Mouse (Mus musculus): ENCODE data around the gene Naaladl2. TPM values are rescaled to one million over a fixed set of nuclear protein-coding genes. Genes with fewer than 3 reads are reported as not detected.
A peak's percentile ranks its signal among the peaks of the same experiment; 100 is the strongest.

The Naaladl2 gene
- total RNA-seq, 1 experiment = under 0.01 TPM

DNA sequence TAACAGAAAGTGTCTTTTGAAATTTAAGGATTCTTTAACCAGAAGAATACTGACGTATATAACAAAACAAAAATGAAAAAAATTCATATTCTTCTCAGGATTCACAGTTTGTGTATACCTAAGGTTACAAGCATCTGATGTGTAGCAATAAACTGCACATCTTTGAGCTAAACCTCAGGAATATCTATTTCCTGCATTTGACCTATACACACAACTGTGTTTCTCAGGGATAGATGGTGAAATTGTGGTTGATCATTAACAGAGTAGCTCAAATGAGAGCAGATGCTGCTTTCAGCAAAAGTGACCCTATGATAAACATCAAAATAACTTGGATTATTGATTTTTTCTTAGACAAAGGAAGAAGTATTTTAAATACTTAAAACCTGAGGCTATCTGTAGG lies 1037.7 kb downstream of the Naaladl2 start:
- TF ChIP-seq ZC3H11A (IDR thresholded peaks at IDR 0.05; ENCODE audit: borderline replicate concordance, low read depth, low read length) = no peak
- TF ChIP-seq ZNF384 (IDR thresholded peaks at IDR 0.05; ENCODE audit: low read depth, low read length) = no peak
- Histone ChIP-seq H3K4me3 (ENCODE audit: insufficient read depth in 1 of 2, low read depth in 1 of 2, low read length in 2 of 2, poor library complexity in 1 of 2, severe bottlenecking in 1 of 2) (no peak overlapping the region), H3K9me3 (ENCODE audit: control insufficient read depth, insufficient read depth, low read depth, low read length) (no peaks in the 10 kb centered on the region), H3K27ac (ENCODE audit: insufficient read depth, low read depth, low read length, poor library complexity, severe bottlenecking) (no peak overlapping the region), H3K36me3 (ENCODE audit: control insufficient read depth, insufficient read depth, low read length, poor library complexity, severe bottlenecking) (no peaks in the 10 kb centered on the region), H3K9ac (ENCODE audit: insufficient read depth, low read depth, low read length, poor library complexity, severe bottlenecking) (no peak overlapping the region), H3K4me1 (ENCODE audit: control insufficient read depth in 2 of 2, insufficient read depth in 2 of 2, low read length in 2 of 2, poor library complexity in 1 of 2) (no peaks in the 10 kb centered on the region)
- no peak for DNase-seq (ENCODE audit: low read depth, low spot score)
- in situ Hi-C loops (cut with MboI; ENCODE audit: low sequenced_read_pairs in 2 of 2, unreplicated experiment in 2 of 2) = no loop called here

- Histone ChIP-seq H3K36me3 (ENCODE audit: control insufficient read depth, insufficient read depth, low read length, poor library complexity, severe bottlenecking) (no peaks in the 10 kb centered on the region), H3K4me1 (ENCODE audit: control insufficient read depth in 2 of 2, insufficient read depth in 2 of 2, low read length in 2 of 2, poor library complexity in 1 of 2) (peaks cover 0 to 3% of the 10 kb centered on the region in 2 experiments; a peak in 1 of 4 replicates), H3K9ac (ENCODE audit: insufficient read depth, low read depth, low read length, poor library complexity, severe bottlenecking) (no peak overlapping the region), H3K27ac (ENCODE audit: insufficient read depth, low read depth, low read length, poor library complexity, severe bottlenecking) (peak overlapping the region; percentile 81; the same call in 1 of the 2 replicates), H3K9me3 (ENCODE audit: control insufficient read depth, insufficient read depth, low read depth, low read length) (no peaks in the 10 kb centered on the region; the same call in 1 of the 2 replicates), H3K4me3 (ENCODE audit: insufficient read depth in 1 of 2, low read depth in 1 of 2, low read length in 2 of 2, poor library complexity in 1 of 2, severe bottlenecking in 1 of 2) (no peak overlapping the region)
- in situ Hi-C loops (cut with MboI; ENCODE audit: low sequenced_read_pairs in 2 of 2, unreplicated experiment in 2 of 2) = no loop called here
- DNase-seq (ENCODE audit: low read depth, low spot score) = peak; percentile 51
- TF ChIP-seq HCFC1 (IDR thresholded peaks at IDR 0.05; ENCODE audit: borderline replicate concordance, insufficient read depth, low read length) (no peak), ZC3H11A (IDR thresholded peaks at IDR 0.05; ENCODE audit: borderline replicate concordance, low read depth, low read length) (no peak), ZNF384 (IDR thresholded peaks at IDR 0.05; ENCODE audit: low read depth, low read length) (no peak), CHD2 (IDR thresholded peaks at IDR 0.05; ENCODE audit: low read depth, low read length) (peak; percentile 34; the same call in 1 of the 2 replicates), MAFK (IDR thresholded peaks at IDR 0.05; ENCODE audit: insufficient read depth, low read depth, low read length) (no peak)
These were observed 1064.3 kb downstream of the Naaladl2 start for GRCm38 (mm10) chr3:24079761-24080160.

- no peak overlapping the region for H3K9ac ChIP-seq (ENCODE audit: insufficient read depth, low read depth, low read length, poor library complexity, severe bottlenecking)
- no peaks in the 10 kb centered on the region for H3K36me3 ChIP-seq (ENCODE audit: control insufficient read depth, insufficient read depth, low read length, poor library complexity, severe bottlenecking)
- DNase-seq (ENCODE audit: low read depth, low spot score) = no peak
- in situ Hi-C loops (cut with MboI; ENCODE audit: low sequenced_read_pairs in 2 of 2, unreplicated experiment in 2 of 2) = no loop called here
- H3K4me1 ChIP-seq (ENCODE audit: control insufficient read depth in 2 of 2, insufficient read depth in 2 of 2, low read length in 2 of 2, poor library complexity in 1 of 2) = no peaks in the 10 kb centered on the region
- no peak overlapping the region for H3K4me3 ChIP-seq (ENCODE audit: insufficient read depth in 1 of 2, low read depth in 1 of 2, low read length in 2 of 2, poor library complexity in 1 of 2, severe bottlenecking in 1 of 2)
- no peak overlapping the region for H3K27ac ChIP-seq (ENCODE audit: insufficient read depth, low read depth, low read length, poor library complexity, severe bottlenecking)
- H3K9me3 ChIP-seq (ENCODE audit: control insufficient read depth, insufficient read depth, low read depth, low read length) = no peaks in the 10 kb centered on the region
- TF ChIP-seq ZNF384 (IDR thresholded peaks at IDR 0.05; ENCODE audit: low read depth, low read length) = no peak
- no peak for TF ChIP-seq ZC3H11A (IDR thresholded peaks at IDR 0.05; ENCODE audit: borderline replicate concordance, low read depth, low read length)
- TF ChIP-seq MAFK (IDR thresholded peaks at IDR 0.05; ENCODE audit: insufficient read depth, low read depth, low read length) = no peak
- no peak for TF ChIP-seq HCFC1 (IDR thresholded peaks at IDR 0.05; ENCODE audit: borderline replicate concordance, insufficient read depth, low read length)
- no peak for TF ChIP-seq CHD2 (IDR thresholded peaks at IDR 0.05; ENCODE audit: low read depth, low read length)
These were observed 1072.8 kb downstream of the Naaladl2 start for GRCm38 (mm10) chr3:24071169-24071797.

DNA sequence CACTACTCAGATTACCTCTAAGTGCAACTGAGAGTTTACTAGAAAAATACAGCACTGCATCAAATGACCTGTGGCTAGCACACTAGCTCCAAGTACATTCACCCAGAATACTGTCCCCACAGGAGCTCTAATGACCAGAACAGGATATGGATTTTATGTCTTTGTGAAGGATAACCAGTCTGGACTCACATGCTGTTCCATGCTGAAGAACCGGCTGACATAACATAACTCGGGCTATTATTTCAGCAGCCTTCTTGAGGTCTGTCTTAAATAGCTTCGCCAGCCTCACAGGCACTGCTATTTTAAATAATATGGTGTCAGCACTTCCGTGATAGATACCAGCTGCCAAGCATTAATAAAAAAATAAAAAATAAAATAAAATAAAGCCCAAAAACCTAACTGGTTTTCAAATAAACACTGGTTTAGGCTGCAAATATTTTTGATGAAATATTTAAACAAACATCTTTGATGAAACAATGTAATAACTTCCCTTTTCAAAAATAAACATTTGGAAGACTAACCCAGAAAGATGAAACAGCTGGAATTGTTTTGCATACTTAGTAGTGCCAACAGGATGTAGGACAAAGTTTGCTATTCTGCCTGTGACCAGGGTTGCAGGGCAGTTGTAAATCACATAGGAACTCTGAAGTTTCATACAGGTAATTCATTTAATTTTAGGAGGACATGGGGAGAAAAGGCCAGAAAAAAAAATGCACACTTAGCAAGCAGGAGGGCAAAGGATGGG lies 1073.5 kb downstream of the Naaladl2 start:
- Histone ChIP-seq H3K9ac (ENCODE audit: insufficient read depth, low read depth, low read length, poor library complexity, severe bottlenecking) (no peak overlapping the region), H3K36me3 (ENCODE audit: control insufficient read depth, insufficient read depth, low read length, poor library complexity, severe bottlenecking) (no peaks in the 10 kb centered on the region), H3K4me3 (ENCODE audit: insufficient read depth in 1 of 2, low read depth in 1 of 2, low read length in 2 of 2, poor library complexity in 1 of 2, severe bottlenecking in 1 of 2) (no peak overlapping the region), H3K27ac (ENCODE audit: insufficient read depth, low read depth, low read length, poor library complexity, severe bottlenecking) (no peak overlapping the region), H3K4me1 (ENCODE audit: control insufficient read depth in 2 of 2, insufficient read depth in 2 of 2, low read length in 2 of 2, poor library complexity in 1 of 2) (no peaks in the 10 kb centered on the region), H3K9me3 (ENCODE audit: control insufficient read depth, insufficient read depth, low read depth, low read length) (no peaks in the 10 kb centered on the region)
- no peak for DNase-seq (ENCODE audit: low read depth, low spot score)
- no peak for TF ChIP-seq CHD2 (IDR thresholded peaks at IDR 0.05; ENCODE audit: low read depth, low read length)
- no peak for TF ChIP-seq HCFC1 (IDR thresholded peaks at IDR 0.05; ENCODE audit: borderline replicate concordance, insufficient read depth, low read length)
- no peak for TF ChIP-seq MAFK (IDR thresholded peaks at IDR 0.05; ENCODE audit: insufficient read depth, low read depth, low read length)
- TF ChIP-seq ZC3H11A (IDR thresholded peaks at IDR 0.05; ENCODE audit: borderline replicate concordance, low read depth, low read length) = no peak
- no peak for TF ChIP-seq ZNF384 (IDR thresholded peaks at IDR 0.05; ENCODE audit: low read depth, low read length)
- in situ Hi-C loops (cut with MboI; ENCODE audit: low sequenced_read_pairs in 2 of 2, unreplicated experiment in 2 of 2) = no loop called here
